Mouse (Mus musculus): ENCODE results near the gene Hc. TPM values are rescaled to one million over a fixed set of nuclear protein-coding genes. Genes with fewer than 3 reads are reported as not detected.

Gene Hc
- total RNA-seq, 2 experiments from 2014 or later = not detected

DNA sequence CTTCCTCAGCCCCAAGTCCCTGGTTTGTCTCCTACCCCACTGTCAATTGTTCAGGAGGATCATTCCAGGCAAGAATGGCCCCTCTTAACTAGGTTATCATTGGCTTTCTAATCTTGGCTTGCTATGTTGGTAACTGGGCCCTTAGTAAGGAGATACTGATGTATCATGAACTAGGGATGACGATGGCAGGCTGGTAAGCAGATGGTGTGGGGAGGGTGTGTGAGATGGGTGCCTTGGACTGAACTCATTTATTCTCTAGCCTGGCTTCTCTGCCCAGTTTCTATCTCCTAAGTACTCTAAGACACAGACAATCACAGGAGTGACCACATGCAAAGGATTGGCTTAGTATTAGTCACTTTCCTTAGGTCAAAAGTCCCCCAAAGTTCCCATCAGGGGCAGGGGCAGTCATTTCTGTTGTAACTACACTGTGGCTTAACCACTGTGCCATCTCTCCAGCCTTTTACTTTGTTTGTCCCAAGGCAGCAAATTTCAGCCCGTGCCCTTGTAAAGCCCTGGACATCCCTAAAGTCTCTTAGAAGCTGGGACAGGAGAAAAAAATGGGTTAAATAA, 107.6 kb downstream of the Hc start:
- DNase-seq = no peak

DNA sequence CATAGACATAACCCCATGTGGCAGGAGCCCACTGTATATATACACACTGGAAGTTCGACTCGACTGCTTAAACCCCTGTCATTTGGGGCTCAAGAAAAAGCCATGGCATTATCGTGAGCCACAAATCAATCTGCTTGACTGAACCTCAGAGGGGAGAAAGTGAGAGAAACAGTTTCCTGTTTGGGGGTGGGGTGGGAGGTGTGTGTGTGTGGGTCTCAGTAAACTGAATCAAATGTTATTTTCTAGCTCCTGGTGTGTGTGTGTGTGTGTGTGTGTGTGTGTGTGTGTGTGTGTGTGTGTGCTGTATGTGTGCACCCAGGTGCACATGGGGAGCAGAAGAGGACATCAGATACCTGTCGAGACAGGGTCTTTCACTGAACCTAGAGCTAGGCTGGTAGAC, 108.2 kb downstream of the Hc start:
- no peak for DNase-seq

- no peak for DNase-seq
Measured at GRCm38 (mm10) chr2:34951469-34951868, 109.8 kb downstream of the Hc start.

GRCm38 (mm10) chr2:34948622-34949021, 112.6 kb downstream of the Hc start:
- no peak for DNase-seq

- DNase-seq = no peak
Measured at GRCm38 (mm10) chr2:34946046-34946445, 115.2 kb downstream of the Hc start.

DNA sequence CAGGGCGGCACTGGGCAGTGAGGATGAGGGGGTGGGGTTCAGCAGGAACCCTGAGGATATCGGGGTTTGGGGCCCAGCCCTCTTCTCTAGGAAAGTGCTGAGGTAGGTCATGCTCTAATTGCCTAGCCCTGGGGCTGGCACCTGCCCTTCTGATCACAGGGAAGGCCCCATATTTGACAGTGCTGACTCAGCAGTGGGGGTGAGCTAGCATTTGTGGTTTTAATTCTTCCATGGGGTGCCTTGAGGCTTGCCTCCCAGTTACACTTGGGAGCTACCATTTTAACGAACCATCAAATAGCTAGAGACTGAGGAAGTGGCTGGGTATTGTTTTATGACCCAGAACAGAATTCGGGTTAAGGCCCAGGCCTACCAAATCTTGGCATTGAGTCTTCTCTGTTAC, 115.7 kb downstream of the Hc start:
- no peak for DNase-seq

GRCm38 (mm10) chr2:34944761-34945160, 116.5 kb downstream of the Hc start:
- no peak for DNase-seq

DNA sequence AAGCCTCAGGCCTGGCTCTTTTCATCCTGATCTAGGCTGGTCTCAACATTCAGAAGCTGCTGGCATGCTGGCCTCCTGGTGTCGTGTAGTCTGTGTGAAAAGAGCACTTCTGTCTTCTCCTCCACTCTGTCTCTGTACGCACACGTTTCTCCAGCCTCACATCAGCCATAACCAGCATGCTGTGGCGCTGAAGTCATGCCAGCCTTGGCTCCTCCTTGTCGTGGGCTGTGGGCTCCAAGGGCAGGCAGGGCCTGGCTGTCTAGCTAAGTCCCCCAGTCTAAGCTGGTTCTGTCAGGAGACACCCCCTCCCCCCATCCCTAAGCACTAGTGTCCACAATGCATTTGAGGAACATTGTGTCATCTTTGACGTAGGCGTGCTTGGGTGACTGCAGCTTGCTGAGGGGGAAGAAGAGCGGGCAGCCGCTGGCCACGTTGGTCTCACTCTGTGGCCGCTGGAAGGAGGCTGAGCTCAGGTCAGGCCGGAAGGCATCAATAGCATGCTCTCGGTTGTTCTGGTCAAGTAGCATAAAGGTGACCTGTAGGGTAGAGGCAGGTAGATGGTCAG, 117.6 kb downstream of the Hc start:
- no peak for DNase-seq

DNA sequence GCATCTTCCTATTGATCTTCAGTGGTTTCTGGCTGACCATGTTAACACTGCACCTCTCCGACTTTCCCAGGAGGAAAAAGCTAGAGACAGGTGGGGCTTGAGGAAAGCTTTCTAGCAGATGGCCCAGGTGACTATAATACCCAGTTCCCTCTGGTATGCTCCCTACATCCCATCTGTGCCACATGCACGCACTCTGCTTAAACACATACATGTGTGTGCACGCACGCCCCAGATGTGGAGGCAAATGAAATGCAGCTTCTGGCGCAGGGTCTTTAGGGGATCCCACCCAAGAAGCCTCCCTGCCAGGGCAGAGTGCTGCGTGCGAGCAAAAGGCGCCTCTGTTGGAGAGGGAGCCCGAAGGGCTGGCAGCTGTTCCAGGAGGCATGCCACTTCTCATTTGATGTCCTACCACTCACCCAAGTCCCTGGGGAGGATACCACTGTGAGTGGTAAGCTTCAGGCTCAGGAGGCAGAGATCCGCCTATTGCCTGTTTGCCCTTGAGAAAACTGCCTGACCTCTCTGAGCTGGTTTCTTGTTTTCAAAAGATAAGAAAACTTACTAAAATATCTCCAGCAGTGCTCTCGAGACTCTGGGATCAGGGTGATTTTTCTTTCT, 120.1 kb downstream of the Hc start:
- DNase-seq = no peak

- DNase-seq = no peak
Measured at GRCm38 (mm10) chr2:34940246-34940645, 121.0 kb downstream of the Hc start.

- no peak for DNase-seq
Measured at GRCm38 (mm10) chr2:34938269-34939208, 122.7 kb downstream of the Hc start.

- DNase-seq = no peak
Measured at GRCm38 (mm10) chr2:34937460-34937859, 123.8 kb downstream of the Hc start.

Other genes starting within 250 kb of the Hc start
- 10 to 100 TPM; 77.4 to 83.4 TPM for gene Fbxw2, start 235.1 kb downstream of the Hc start, total RNA-seq (2021)
- not detected for gene Gm34653, start 228.4 kb downstream of the Hc start, total RNA-seq (2021)
- under 1 TPM; 0.18 to 0.40 TPM for gene Cutal, start 187.0 kb downstream of the Hc start, total RNA-seq (2021)
- 10 to 100 TPM; 40.3 to 44.3 TPM for gene Psmd5, start 186.5 kb downstream of the Hc start, total RNA-seq (2021)
- gene Phf19, start 147.4 kb downstream of the Hc start, total RNA-seq (2021) = 1 to 10 TPM; 1.1 to 1.3 TPM
- gene Traf1, start 99.7 kb downstream of the Hc start, total RNA-seq (2021) = 1 to 10 TPM; 2.2 to 3.0 TPM
- gene AI182371, start 40.1 kb upstream of the Hc start, total RNA-seq (2021) = under 1 TPM in 1 of 2 experiments, not detected in 1; 0.55 TPM
- 10 to 100 TPM in 1 of 2 experiments, 1 to 10 TPM in 1; 9.9 to 11.1 TPM for gene Cntrl, start 48.1 kb upstream of the Hc start, total RNA-seq (2021)
- gene Rab14, start 139.7 kb upstream of the Hc start, total RNA-seq (2021) = 100 to 1,000 TPM; 234 to 236 TPM
- gene Gsn, start 194.9 kb upstream of the Hc start, total RNA-seq (2021) = 10 to 100 TPM; 73.3 to 75.0 TPM